Mouse (Mus musculus) retina, postnatal 7 days (tissue): ENCODE data around the gene Unc5b.

Experiments
- DNase-seq: peaks from one replicate; pipeline ENCODE4 v3.0.0-alpha.2; 2012; ENCODE audit warnings: low read depth, low spot score

The Unc5b gene

GRCm38 (mm10) chr10:60821311-60821710, 10.1 kb downstream of the Unc5b start:
- DNase-seq, result no peak

GRCm38 (mm10) chr10:60820552-60820951, 10.8 kb downstream of the Unc5b start:
- DNase-seq, result peak; percentile 67

- no peak for DNase-seq
Observed at GRCm38 (mm10) chr10:60819654-60820192, 11.7 kb downstream of the Unc5b start.

- no peak for DNase-seq
Observed at GRCm38 (mm10) chr10:60819179-60819578, 12.2 kb downstream of the Unc5b start.

- no peak for DNase-seq
Observed at GRCm38 (mm10) chr10:60818708-60819107, 12.7 kb downstream of the Unc5b start.

- DNase-seq, result no peak
Observed at GRCm38 (mm10) chr10:60817868-60818267, 13.5 kb downstream of the Unc5b start.

GRCm38 (mm10) chr10:60816872-60817648, 14.3 kb downstream of the Unc5b start:
- DNase-seq, result no peak

GRCm38 (mm10) chr10:60815855-60816254, 15.5 kb downstream of the Unc5b start:
- no peak for DNase-seq

GRCm38 (mm10) chr10:60815059-60815458, 16.3 kb downstream of the Unc5b start:
- DNase-seq, result no peak

GRCm38 (mm10) chr10:60814444-60815057, 16.8 kb downstream of the Unc5b start:
- no peak for DNase-seq

GRCm38 (mm10) chr10:60813606-60814005, 17.8 kb downstream of the Unc5b start:
- no peak for DNase-seq

GRCm38 (mm10) chr10:60811792-60812525, 19.4 kb downstream of the Unc5b start:
- no peak for DNase-seq

- DNase-seq, result no peak
Observed at GRCm38 (mm10) chr10:60808447-60808846, 22.9 kb downstream of the Unc5b start.

- DNase-seq, result no peak
Observed at GRCm38 (mm10) chr10:60807531-60808185, 23.7 kb downstream of the Unc5b start.

- no peak for DNase-seq
Observed at GRCm38 (mm10) chr10:60806207-60806538, 25.2 kb downstream of the Unc5b start.

GRCm38 (mm10) chr10:60805436-60806206, 25.8 kb downstream of the Unc5b start:
- DNase-seq, result no peak

GRCm38 (mm10) chr10:60804865-60805264, 26.5 kb downstream of the Unc5b start:
- no peak for DNase-seq

GRCm38 (mm10) chr10:60803971-60804370, 27.4 kb downstream of the Unc5b start:
- DNase-seq, result no peak

GRCm38 (mm10) chr10:60801898-60802412, 29.4 kb downstream of the Unc5b start:
- DNase-seq, result no peak

GRCm38 (mm10) chr10:60801168-60801897, 30.0 kb downstream of the Unc5b start:
- no peak for DNase-seq
